Mouse (Mus musculus) midbrain, embryonic 12.5 days (tissue): ENCODE measurements around the gene Cldn10. TPM values are rescaled to one million over a fixed set of nuclear protein-coding genes. Genes with fewer than 3 reads are reported as not detected.

Source experiments
- ATAC-seq: fragments of 200-750 bp; cut with Nextera tagmentation; 2 replicates; pipeline ENCODE4 v1.8.0; 2017; ENCODE audit warnings: low read depth, moderate TSS enrichment, moderate library complexity; ENCODE audit not compliant: low FRiP score
- H3K27ac ChIP-seq: fragments of 300-500 bp; sonication (generic); replicated peaks from 2 replicates; pipeline ENCODE4 v1.5.1; 2016; ENCODE audit warnings: mild to moderate bottlenecking
- H3K27me3 ChIP-seq: fragments of 300-500 bp; sonication (generic); 2 replicates; pipeline ENCODE4 v1.6.1; 2016; ENCODE audit warnings: mild to moderate bottlenecking
- H3K36me3 ChIP-seq: fragments of 300-500 bp; sonication (generic); 2 replicates; pipeline ENCODE4 v1.6.1; 2016
- H3K4me1 ChIP-seq: fragments of 300-500 bp; sonication (generic); 2 replicates; pipeline ENCODE4 v1.6.1; 2016
- H3K4me2 ChIP-seq: fragments of 300-500 bp; sonication (generic); replicated peaks from 2 replicates; pipeline ENCODE4 v1.6.1; 2016; ENCODE audit warnings: mild to moderate bottlenecking, moderate library complexity
- H3K4me3 ChIP-seq: fragments of 300-500 bp; sonication (generic); 2 replicates; pipeline ENCODE4 v1.5.1; 2016; ENCODE audit warnings: mild to moderate bottlenecking
- H3K9ac ChIP-seq: fragments of 300-500 bp; sonication (generic); replicated peaks from 2 replicates; pipeline ENCODE4 v1.6.1; 2016; ENCODE audit warnings: mild to moderate bottlenecking, moderate library complexity
- H3K9me3 ChIP-seq: fragments of 300-500 bp; sonication (generic); 2 replicates; pipeline ENCODE4 v1.6.1; 2016; ENCODE audit warnings: mild to moderate bottlenecking
- WGBS: fragments of 180-500 bp; shearing (Covaris S2); methylation state at CpG from one replicate; pipeline ENCODE4 v1.1.7; 2016; 5-methylcytosine and 5-hydroxymethylcytosine counted together
- polyA plus RNA-seq: library from polyadenylated mRNA; unstranded; fragments of >200 nt; fragmentation: Nextera tagmentation; extraction: Ambion mirVana; gene quantifications from 2 replicates; pipeline ENCODE4 v1.2.1, GENCODE M21; 2016

Gene Cldn10
- polyA plus RNA-seq, 1 experiment from 2014 or later = 0.85 TPM

- WGBS = 71% methylated on average over 4 of the region's 4 CpGs
- Histone ChIP-seq H3K4me1 (peaks cover 16% of the 10 kb centered on the region; the same call in 1 of the 2 replicates), H3K4me2 (no peak overlapping the region), H3K27ac (no peak overlapping the region), H3K9ac (no peak overlapping the region), H3K4me3 (no peak overlapping the region), H3K27me3 (peaks cover 33% of the 10 kb centered on the region), H3K9me3 (no peaks in the 10 kb centered on the region), H3K36me3 (no peaks in the 10 kb centered on the region)
- no peak for ATAC-seq
Observed at GRCm38 (mm10) chr14:118850696-118851035, 63.0 kb downstream of the Cldn10 start.

- H3K9me3 ChIP-seq = no peaks in the 10 kb centered on the region
- H3K36me3 ChIP-seq = no peaks in the 10 kb centered on the region
- peaks cover 38% of the 10 kb centered on the region for H3K27me3 ChIP-seq
- no peak overlapping the region for H3K4me3 ChIP-seq
- no peak for ATAC-seq
- no peak overlapping the region for H3K9ac ChIP-seq
- H3K27ac ChIP-seq = no peak overlapping the region
- no peak overlapping the region for H3K4me2 ChIP-seq
- WGBS = 75% methylated on average over 6 of the region's 6 CpGs
- H3K4me1 ChIP-seq = peaks cover 16% of the 10 kb centered on the region; the same call in 1 of the 2 replicates
Observed at GRCm38 (mm10) chr14:118851496-118852107, 63.9 kb downstream of the Cldn10 start.

GRCm38 (mm10) chr14:118854371-118855114 is 66.8 kb downstream of the Cldn10 start:
- Histone ChIP-seq H3K27me3 (peaks cover 57% of the 10 kb centered on the region), H3K27ac (no peak overlapping the region), H3K9ac (peak overlapping the region; percentile 55), H3K9me3 (no peaks in the 10 kb centered on the region), H3K4me1 (peaks cover 21% of the 10 kb centered on the region; the same call in 1 of the 2 replicates), H3K36me3 (no peaks in the 10 kb centered on the region), H3K4me2 (peak overlapping the region; percentile 94), H3K4me3 (peak overlapping the region; percentile 52)
- peak; percentile 84 for ATAC-seq
- WGBS = under 1% methylated on average over 48 of the region's 48 CpGs

DNA sequence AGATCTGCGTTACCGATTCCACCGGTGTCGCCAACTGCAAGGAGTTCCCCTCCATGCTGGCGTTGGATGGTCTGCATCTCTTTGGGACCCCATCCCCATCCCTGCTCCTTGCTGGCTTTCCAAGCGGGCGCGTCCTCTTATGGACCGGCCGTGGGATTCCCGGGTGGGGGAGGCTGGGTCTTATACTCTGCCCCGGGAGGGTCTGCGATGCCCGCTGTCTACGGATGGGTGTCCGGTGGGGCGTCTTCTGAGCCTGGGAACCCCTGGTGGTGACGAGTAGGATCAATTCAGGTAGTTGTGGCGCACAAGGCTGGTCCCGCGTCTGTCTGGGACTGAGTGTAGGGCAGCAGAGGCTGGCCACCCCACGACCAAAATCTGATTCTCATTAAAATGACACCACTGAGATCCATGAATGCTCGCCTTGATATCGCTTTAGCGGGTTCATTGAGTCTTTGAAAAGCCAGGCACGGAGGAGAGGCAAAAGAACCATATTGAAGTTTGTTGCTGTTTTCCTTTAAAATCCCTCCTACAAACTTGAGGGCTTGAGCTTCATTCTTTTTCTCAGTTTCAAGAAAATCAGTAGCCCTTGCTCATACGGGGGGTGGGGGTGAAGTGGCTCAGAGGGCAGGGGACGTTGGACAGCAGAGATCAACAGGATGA is 67.6 kb downstream of the Cldn10 start:
- Histone ChIP-seq H3K4me2 (peak overlapping the region; percentile 94), H3K9ac (peak overlapping the region; percentile 55), H3K4me1 (peaks cover 25% of the 10 kb centered on the region; the same call in 1 of the 2 replicates), H3K27ac (no peak overlapping the region), H3K4me3 (peak overlapping the region; percentile 52), H3K9me3 (no peaks in the 10 kb centered on the region), H3K27me3 (peaks cover 57% of the 10 kb centered on the region), H3K36me3 (no peaks in the 10 kb centered on the region)
- WGBS = 1% methylated on average over 28 of the region's 28 CpGs
- ATAC-seq = peak; percentile 59

DNA sequence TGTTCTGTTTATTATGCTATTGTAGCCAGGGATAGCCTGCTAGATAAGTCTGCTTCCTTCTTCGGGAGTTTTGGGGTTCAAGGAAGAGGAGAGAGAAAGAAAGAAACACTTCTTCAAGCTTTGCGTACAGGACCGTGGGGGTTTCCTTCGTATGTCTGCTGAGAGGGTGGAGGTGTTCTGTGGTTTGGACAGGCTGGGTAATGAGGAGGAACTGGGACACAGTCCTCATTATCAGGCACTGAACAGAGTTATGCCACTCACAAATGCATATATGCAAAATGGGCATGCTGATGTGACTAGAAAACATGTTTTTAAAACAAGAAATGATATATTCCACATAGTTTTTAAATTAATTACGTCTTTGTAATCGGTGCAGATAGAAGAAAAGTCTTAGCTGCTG is 68.9 kb downstream of the Cldn10 start:
- Histone ChIP-seq H3K9me3 (no peaks in the 10 kb centered on the region), H3K27ac (no peak overlapping the region), H3K4me2 (no peak overlapping the region), H3K9ac (no peak overlapping the region), H3K4me3 (no peak overlapping the region), H3K36me3 (no peaks in the 10 kb centered on the region), H3K4me1 (peaks cover 25% of the 10 kb centered on the region; the same call in 1 of the 2 replicates), H3K27me3 (peaks cover 57% of the 10 kb centered on the region)
- 86% methylated on average over 6 of the region's 6 CpGs for WGBS
- no peak for ATAC-seq

- Histone ChIP-seq H3K27ac (no peak overlapping the region), H3K4me2 (no peak overlapping the region), H3K4me3 (no peak overlapping the region), H3K4me1 (peaks cover 25% of the 10 kb centered on the region; the same call in 1 of the 2 replicates), H3K27me3 (peaks cover 47% of the 10 kb centered on the region), H3K9me3 (no peaks in the 10 kb centered on the region), H3K36me3 (no peaks in the 10 kb centered on the region), H3K9ac (no peak overlapping the region)
- ATAC-seq = no peak
- 77% methylated on average over 6 of the region's 6 CpGs for WGBS
Observed at GRCm38 (mm10) chr14:118858318-118858717, 70.6 kb downstream of the Cldn10 start.

DNA sequence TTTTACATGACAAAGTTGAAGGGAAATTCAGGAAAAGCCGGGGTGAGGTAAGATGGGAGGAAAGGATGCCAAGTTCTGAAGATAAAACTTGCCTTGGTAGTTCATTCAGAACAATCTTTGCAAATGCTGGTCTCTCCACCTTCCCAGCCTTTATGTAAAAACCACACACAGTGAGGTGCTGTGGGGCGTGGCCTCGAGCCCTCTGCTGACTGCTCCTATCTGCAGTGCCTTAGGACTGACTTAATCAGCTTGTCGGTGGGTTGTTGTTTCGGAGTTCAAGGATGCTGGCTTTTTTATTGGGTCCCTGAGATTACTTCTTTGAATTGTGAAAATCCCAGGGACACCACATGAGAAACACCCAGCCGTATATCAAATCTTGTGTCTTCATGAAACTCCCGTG is 74.5 kb downstream of the Cldn10 start:
- H3K4me3 ChIP-seq = no peak overlapping the region
- ATAC-seq = no peak
- H3K36me3 ChIP-seq = no peaks in the 10 kb centered on the region
- H3K27ac ChIP-seq = no peak overlapping the region
- H3K27me3 ChIP-seq = peaks cover 12% of the 10 kb centered on the region
- no peak overlapping the region for H3K4me2 ChIP-seq
- H3K4me1 ChIP-seq = peaks cover 12% of the 10 kb centered on the region; the same call in 1 of the 2 replicates
- no peak overlapping the region for H3K9ac ChIP-seq
- no peaks in the 10 kb centered on the region for H3K9me3 ChIP-seq
- 64% methylated on average over 7 of the region's 7 CpGs for WGBS

DNA sequence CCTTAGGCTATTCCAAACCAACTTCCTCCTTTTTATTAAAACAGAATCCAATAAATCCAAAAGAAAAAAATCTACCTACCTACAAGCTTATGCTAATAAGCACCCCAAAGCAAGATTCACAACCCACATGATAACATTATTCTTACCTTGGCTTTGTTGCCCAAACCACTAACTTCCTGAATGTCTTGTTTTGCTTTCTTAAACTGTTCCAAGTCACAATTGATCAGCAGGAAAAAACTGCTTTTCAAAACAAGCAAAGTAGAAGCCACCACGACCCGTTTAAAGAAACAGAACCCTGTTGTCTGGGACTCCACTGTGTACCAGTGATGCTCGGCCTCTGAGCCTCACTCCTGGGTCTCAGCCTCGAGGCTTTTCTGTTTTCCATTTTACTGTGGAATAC is 77.2 kb downstream of the Cldn10 start:
- ATAC-seq = no peak
- H3K27ac ChIP-seq = no peak overlapping the region
- no peak overlapping the region for H3K4me3 ChIP-seq

DNA sequence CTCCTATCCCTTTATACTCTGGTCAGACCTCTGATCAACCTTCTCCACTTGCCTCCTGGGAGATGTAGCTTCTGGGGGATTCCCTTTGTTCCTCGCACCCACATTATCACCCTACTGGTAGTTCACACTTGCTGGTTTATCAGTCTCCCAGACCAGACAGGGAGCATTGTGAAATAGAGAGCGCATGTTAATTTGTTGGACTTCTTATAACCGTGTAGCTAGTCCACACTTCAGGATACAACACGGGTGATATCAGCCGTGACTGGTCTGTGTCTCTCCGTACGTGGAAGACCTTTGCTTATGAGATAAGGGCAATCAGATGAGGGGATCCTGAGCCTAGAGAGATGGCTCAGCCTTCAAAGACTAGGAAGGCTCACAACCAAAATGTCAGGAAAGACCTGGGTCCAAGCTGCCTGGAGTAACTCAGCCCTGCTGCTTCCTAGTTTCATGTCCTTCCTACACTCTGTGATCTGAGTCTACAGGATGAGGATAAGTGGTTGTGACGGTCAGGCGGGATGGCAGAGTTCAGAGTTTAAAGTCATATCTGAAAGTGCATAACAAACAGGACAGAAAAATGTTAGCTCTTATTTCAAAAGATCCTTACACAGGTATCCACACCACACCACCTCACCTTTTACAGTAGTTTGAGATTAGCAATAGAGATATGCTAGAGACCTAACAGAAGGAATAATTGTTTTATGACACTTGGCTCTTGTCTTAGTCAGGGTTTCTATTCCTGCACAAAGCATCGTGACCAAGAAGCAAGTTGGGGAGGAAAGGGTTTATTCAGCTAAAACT is 78.5 kb downstream of the Cldn10 start:
- no peak overlapping the region for H3K4me2 ChIP-seq
- ATAC-seq = no peak
- no peaks in the 10 kb centered on the region for H3K27me3 ChIP-seq
- no peaks in the 10 kb centered on the region for H3K9me3 ChIP-seq
- no peak overlapping the region for H3K9ac ChIP-seq
- no peak overlapping the region for H3K27ac ChIP-seq
- no peak overlapping the region for H3K4me3 ChIP-seq
- peaks cover 5% of the 10 kb centered on the region; the same call in 1 of the 2 replicates for H3K4me1 ChIP-seq
- WGBS = 91% methylated on average over 10 of the region's 10 CpGs
- no peaks in the 10 kb centered on the region for H3K36me3 ChIP-seq

More for the DNA sequence above, 77.2 kb downstream of the Cldn10 start:
- H3K4me2 ChIP-seq = no peak overlapping the region
- no peak overlapping the region for H3K9ac ChIP-seq
- WGBS = 60% methylated on average over 4 of the region's 4 CpGs
- peaks cover 9% of the 10 kb centered on the region; the same call in 1 of the 2 replicates for H3K4me1 ChIP-seq
- no peaks in the 10 kb centered on the region for H3K36me3 ChIP-seq
- no peaks in the 10 kb centered on the region for H3K27me3 ChIP-seq
- H3K9me3 ChIP-seq = no peaks in the 10 kb centered on the region

GRCm38 (mm10) chr14:118867366-118867765 is 79.7 kb downstream of the Cldn10 start:
- no peak for ATAC-seq
- Histone ChIP-seq H3K4me1 (peaks cover 5% of the 10 kb centered on the region; the same call in 1 of the 2 replicates), H3K4me3 (no peak overlapping the region), H3K36me3 (no peaks in the 10 kb centered on the region), H3K4me2 (no peak overlapping the region), H3K9me3 (no peaks in the 10 kb centered on the region), H3K27ac (no peak overlapping the region), H3K9ac (no peak overlapping the region), H3K27me3 (no peaks in the 10 kb centered on the region)
- WGBS = 57% methylated on average over 6 of the region's 6 CpGs

- H3K27ac ChIP-seq = no peak overlapping the region
- no peaks in the 10 kb centered on the region for H3K27me3 ChIP-seq
- peaks cover 5% of the 10 kb centered on the region; the same call in 1 of the 2 replicates for H3K4me1 ChIP-seq
Observed at GRCm38 (mm10) chr14:118868102-118868724, 80.5 kb downstream of the Cldn10 start.

More at GRCm38 (mm10) chr14:118868102-118868724, 80.5 kb downstream of the Cldn10 start:
- no peak overlapping the region for H3K4me3 ChIP-seq
- ATAC-seq = no peak
- 84% methylated on average over 13 of the region's 13 CpGs for WGBS
- H3K9ac ChIP-seq = no peak overlapping the region
- no peaks in the 10 kb centered on the region for H3K9me3 ChIP-seq
- H3K36me3 ChIP-seq = peaks cover 3% of the 10 kb centered on the region
- H3K4me2 ChIP-seq = no peak overlapping the region
